Mouse (Mus musculus) liver, adult 2 months (tissue): ENCODE results near the gene Med25. TPM values are rescaled to one million over a fixed set of nuclear protein-coding genes. Genes with fewer than 3 reads are reported as not detected.

ENCODE experiments used
- DNase-seq: peaks from one replicate; pipeline ENCODE4 v3.0.0-alpha.2; 2011; ENCODE audit warnings: low read depth, low spot score; ENCODE audit errors: extremely low read depth
- H3K27ac ChIP-seq: fragments of 200-500 bp; replicated peaks from 2 replicates; pipeline ENCODE4 v1.5.1; 2012; ENCODE audit warnings: low read depth, mild to moderate bottlenecking, control low read depth, inconsistent platforms, low read length; ENCODE audit not compliant: insufficient read depth
- H3K27me3 ChIP-seq: fragments of 200-500 bp; 2 replicates; pipeline ENCODE4 v1.6.1; 2012; ENCODE audit warnings: mild to moderate bottlenecking, moderate library complexity, low read length, inconsistent platforms; ENCODE audit not compliant: control insufficient read depth, insufficient read depth
- H3K36me3 ChIP-seq: fragments of 200-500 bp; 2 replicates; pipeline ENCODE4 v1.6.1; 2012; ENCODE audit warnings: low read length, inconsistent platforms; ENCODE audit not compliant: control insufficient read depth, insufficient read depth
- H3K4me1 ChIP-seq: fragments of 200-500 bp; 2 replicates; pipeline ENCODE4 v1.6.1; 2011; ENCODE audit warnings: low read length; ENCODE audit not compliant: control insufficient read depth, insufficient read depth
- H3K4me3 ChIP-seq: fragments of 200-500 bp; 2 replicates; pipeline ENCODE4 v1.5.1; 2011; ENCODE audit warnings: low read depth, mild to moderate bottlenecking, control low read depth, low read length, moderate library complexity; ENCODE audit not compliant: insufficient read depth
- H3K79me2 ChIP-seq: fragments of 200-500 bp; 2 replicates; pipeline ENCODE4 v1.6.1; 2012; ENCODE audit warnings: inconsistent platforms, mild to moderate bottlenecking, low read length, moderate library complexity; ENCODE audit not compliant: control insufficient read depth, insufficient read depth
- H3K9ac ChIP-seq: fragments of 200-500 bp; 2 replicates; pipeline ENCODE4 v1.6.1; 2012; ENCODE audit warnings: low read depth, mild to moderate bottlenecking, control low read depth, inconsistent platforms, low read length
- CTCF ChIP-seq: fragments of 200-500 bp; IDR thresholded peaks from 2 replicates; pipeline ENCODE4 v1.5.1; 2011; ENCODE audit warnings: low read depth, low read length, control low read depth
- POLR2A ChIP-seq: fragments of 200-500 bp; IDR thresholded peaks from 2 replicates; pipeline ENCODE4 v1.6.1; 2011; ENCODE audit warnings: low read length, control low read depth; ENCODE audit not compliant: insufficient read depth; ENCODE audit errors: extremely low read depth
- WGBS: fragments of 180-500 bp; shearing (Covaris S2); methylation state at CpG from one replicate; pipeline ENCODE4 v1.1.7; 2018; 5-methylcytosine and 5-hydroxymethylcytosine counted together
- polyA plus RNA-seq: library from polyadenylated mRNA; depleted of rRNA; stranded (reverse); fragments of >200 nt; gene quantifications from 2 replicates; pipeline ENCODE4 v1.2.3, GENCODE M21; 2012
- total RNA-seq: library from RNA; depleted of rRNA; stranded (reverse); fragments of >200 nt; gene quantifications from 2 replicates; pipeline ENCODE4 v1.2.3, GENCODE M21; 2014

Med25 gene
- total and polyA plus RNA-seq, 2 experiments = 11.6 to 114 TPM

DNA sequence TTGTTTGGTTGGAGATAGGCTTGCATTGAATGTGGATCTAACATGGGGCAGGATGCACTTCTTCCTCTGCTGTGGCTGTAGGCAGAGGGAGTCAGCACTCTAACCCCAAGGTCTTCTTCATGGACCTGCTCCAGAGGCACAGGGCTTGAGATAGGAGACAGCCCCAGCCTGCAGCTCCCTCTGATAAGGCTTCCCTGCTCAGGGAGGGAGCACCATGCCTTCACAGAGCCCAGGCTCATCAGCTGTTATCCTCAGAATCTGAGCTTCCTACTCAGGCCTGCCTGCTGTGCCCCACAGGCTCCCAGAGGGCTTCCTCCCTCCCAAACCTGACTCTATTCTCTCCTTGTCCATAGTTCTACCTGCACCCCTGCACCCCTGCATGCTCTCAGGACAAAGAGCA is 30.0 kb upstream of the Med25 start:
- no peak for TF ChIP-seq CTCF
- no peak for TF ChIP-seq POLR2A
- Histone ChIP-seq H3K9ac (no peak overlapping the region), H3K4me3 (no peak overlapping the region), H3K4me1 (no peaks in the 10 kb centered on the region), H3K27me3 (no peaks in the 10 kb centered on the region), H3K79me2 (peaks cover 10% of the 10 kb centered on the region; the same call in 1 of the 2 replicates), H3K27ac (no peak overlapping the region), H3K36me3 (peaks cover 4% of the 10 kb centered on the region; the same call in 1 of the 2 replicates)
- DNase-seq = no peak

DNA sequence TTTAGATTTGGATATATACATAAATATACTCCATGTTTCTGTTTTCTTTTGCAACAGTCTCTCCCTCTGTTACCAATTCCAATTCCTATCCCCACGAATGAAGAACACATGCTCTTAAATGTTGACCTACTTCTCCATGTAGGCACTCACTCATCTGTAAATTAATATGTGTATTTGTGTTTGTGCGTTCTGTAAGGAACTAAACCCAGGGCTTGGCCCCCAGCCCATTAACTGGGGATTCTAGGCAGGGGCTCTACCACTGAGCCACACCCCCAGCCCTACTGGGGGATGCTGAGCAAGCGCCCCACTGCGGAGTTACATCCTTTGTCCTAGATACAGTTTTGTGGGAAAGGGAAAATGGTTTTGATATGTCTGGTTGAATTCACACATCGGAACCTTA is 26.6 kb upstream of the Med25 start:
- Histone ChIP-seq H3K79me2 (peaks cover 6% of the 10 kb centered on the region; the same call in 1 of the 2 replicates), H3K27ac (no peak overlapping the region), H3K4me1 (no peaks in the 10 kb centered on the region), H3K27me3 (no peaks in the 10 kb centered on the region), H3K4me3 (no peak overlapping the region), H3K9ac (no peak overlapping the region), H3K36me3 (peaks cover 4% of the 10 kb centered on the region; the same call in 1 of the 2 replicates)
- TF ChIP-seq POLR2A (no peak), CTCF (no peak)
- no peak for DNase-seq
- 93% methylated on average over 5 of the region's 5 CpGs for WGBS

DNA sequence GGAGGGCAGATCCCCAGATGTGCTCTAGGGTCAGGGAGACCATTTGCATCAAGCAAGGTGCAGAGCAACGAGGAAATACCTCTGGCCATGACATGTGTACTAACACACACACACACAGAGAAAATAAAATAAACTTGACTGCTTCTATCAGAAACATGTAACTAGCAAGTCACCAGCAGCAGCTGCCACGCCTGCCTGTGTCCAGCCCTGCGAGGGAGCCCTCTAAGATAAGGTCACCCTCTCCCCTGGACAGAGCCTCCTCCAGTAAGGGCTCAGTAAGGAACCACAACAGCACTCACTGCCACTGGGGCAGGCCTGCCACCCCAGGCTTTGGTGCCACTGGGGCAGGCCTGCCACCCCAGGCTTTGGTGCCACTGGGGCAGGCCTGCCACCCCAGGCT is 25.7 kb upstream of the Med25 start:
- Histone ChIP-seq H3K9ac (no peak overlapping the region), H3K4me1 (no peaks in the 10 kb centered on the region), H3K4me3 (no peak overlapping the region), H3K27me3 (no peaks in the 10 kb centered on the region), H3K36me3 (no peaks in the 10 kb centered on the region), H3K27ac (no peak overlapping the region), H3K79me2 (peaks cover 6% of the 10 kb centered on the region; the same call in 1 of the 2 replicates)
- no peak for TF ChIP-seq POLR2A
- TF ChIP-seq CTCF = no peak
- no peak for DNase-seq
- WGBS = 83% methylated on average over 3 of the region's 3 CpGs

DNA sequence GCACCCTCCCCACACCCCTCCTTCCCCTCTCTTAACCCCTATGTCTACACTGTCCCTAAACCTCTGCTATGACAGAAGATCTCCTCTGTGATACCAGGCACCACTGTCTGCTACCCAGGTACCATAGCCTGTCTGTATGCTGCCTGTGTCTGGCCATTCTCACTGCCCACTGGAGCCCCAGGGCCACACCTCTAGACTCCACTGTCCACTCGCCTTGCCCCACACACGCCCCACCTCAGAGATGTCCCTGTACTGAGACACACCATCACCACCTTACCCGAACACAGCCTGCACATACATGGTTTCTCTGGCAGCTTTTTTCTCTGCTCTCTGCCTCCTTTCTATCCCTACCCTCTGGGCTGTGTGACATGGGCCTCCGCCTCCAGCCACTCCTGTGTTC is 24.4 kb upstream of the Med25 start:
- no peak overlapping the region for H3K4me3 ChIP-seq
- H3K9ac ChIP-seq = no peak overlapping the region
- DNase-seq = no peak
- no peaks in the 10 kb centered on the region for H3K4me1 ChIP-seq
- no peaks in the 10 kb centered on the region; the same call in 1 of the 2 replicates for H3K36me3 ChIP-seq
- over 99% methylated on average over 4 of the region's 4 CpGs for WGBS
- no peaks in the 10 kb centered on the region for H3K27me3 ChIP-seq
- TF ChIP-seq CTCF = no peak
- TF ChIP-seq POLR2A = no peak
- no peak overlapping the region for H3K27ac ChIP-seq
- peaks cover 6% of the 10 kb centered on the region; the same call in 1 of the 2 replicates for H3K79me2 ChIP-seq

DNA sequence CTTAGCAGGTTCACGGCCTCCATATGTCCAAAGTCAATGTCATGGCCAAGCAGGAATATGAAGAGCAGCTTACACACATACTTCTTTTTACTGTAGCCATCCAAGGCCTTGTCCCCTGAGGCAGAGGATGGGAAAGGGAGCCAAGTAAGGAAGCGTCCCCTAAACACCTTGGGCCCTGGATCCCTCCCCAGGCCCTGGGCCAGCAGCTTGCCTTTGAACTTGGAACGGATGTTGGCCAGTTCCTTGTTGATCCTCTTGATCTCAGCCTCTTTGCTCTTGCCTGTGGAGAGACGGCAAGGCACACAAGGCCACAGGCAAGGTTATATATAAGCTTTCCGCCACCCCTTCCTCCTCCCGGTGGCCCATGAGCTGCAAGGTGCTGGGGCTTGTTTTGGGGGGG is 23.7 kb upstream of the Med25 start:
- WGBS = 90% methylated on average over 6 of the region's 6 CpGs

DNA sequence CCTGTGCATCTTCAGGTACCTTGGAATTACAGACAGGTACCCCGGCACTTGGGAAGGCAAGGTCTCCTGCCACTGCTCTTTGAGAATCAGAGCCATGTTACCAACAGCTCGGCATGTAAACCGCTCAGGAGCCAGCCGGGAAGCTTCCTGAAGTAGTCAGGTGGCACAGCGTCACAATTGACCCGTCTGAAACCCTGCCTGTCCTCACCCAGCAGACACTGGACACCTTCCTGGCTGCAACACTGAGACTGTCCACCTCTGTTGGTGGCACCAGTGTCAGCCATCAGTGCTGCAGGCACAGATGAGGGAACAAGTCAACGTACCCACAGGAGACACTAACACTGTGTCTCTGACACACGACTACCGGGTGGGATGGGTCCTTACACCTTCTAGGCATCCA is 22.8 kb upstream of the Med25 start:
- no peak for DNase-seq

More for the DNA sequence above, 23.7 kb upstream of the Med25 start:
- no peak overlapping the region for H3K9ac ChIP-seq
- no peak overlapping the region for H3K27ac ChIP-seq
- H3K4me3 ChIP-seq = no peak overlapping the region
- TF ChIP-seq CTCF = no peak
- TF ChIP-seq POLR2A = no peak
- no peaks in the 10 kb centered on the region; the same call in 1 of the 2 replicates for H3K36me3 ChIP-seq
- DNase-seq = no peak
- no peaks in the 10 kb centered on the region for H3K27me3 ChIP-seq
- H3K79me2 ChIP-seq = peaks cover 3% of the 10 kb centered on the region; the same call in 1 of the 2 replicates
- no peaks in the 10 kb centered on the region for H3K4me1 ChIP-seq

More for the DNA sequence above, 22.8 kb upstream of the Med25 start:
- Histone ChIP-seq H3K9ac (no peak overlapping the region), H3K27me3 (no peaks in the 10 kb centered on the region), H3K4me3 (no peak overlapping the region), H3K36me3 (no peaks in the 10 kb centered on the region; the same call in 1 of the 2 replicates), H3K4me1 (no peaks in the 10 kb centered on the region), H3K27ac (no peak overlapping the region), H3K79me2 (peaks cover 3% of the 10 kb centered on the region; the same call in 1 of the 2 replicates)
- TF ChIP-seq CTCF (no peak), POLR2A (no peak)
- 93% methylated on average over 9 of the region's 9 CpGs for WGBS
